Mouse (Mus musculus): ENCODE measurements around the gene Tomm20.

DNA sequence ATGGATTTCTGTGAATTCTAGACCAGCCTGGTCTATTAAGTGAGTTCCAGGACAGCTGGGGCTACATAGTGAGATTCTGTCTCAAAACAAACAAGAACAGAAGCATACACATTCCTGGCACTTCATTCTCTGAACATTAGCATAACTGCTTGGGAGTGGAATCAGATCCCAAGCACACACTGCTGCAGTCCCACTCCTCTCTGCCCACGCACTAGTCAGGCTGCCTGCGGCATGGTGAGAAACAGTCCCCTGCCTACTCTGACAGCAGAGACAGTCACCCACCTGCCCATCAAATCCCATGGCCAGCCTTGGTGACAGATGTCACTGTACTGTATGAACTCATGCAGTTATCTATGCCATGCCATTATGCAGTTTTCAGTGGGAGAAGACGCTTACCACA lies 15.9 kb upstream of the Tomm20 start:
- TF ChIP-seq CTCF (IDR thresholded peaks at IDR 0.05; ENCODE audit: low read depth, low read length) = no peak
- no peak for TF ChIP-seq POLR2A (IDR thresholded peaks at IDR 0.05; ENCODE audit: extremely low read depth, insufficient read depth, low read length)
